9 mouse cellular contexts compared by ENCODE assay signal in the genomic region with DNA sequence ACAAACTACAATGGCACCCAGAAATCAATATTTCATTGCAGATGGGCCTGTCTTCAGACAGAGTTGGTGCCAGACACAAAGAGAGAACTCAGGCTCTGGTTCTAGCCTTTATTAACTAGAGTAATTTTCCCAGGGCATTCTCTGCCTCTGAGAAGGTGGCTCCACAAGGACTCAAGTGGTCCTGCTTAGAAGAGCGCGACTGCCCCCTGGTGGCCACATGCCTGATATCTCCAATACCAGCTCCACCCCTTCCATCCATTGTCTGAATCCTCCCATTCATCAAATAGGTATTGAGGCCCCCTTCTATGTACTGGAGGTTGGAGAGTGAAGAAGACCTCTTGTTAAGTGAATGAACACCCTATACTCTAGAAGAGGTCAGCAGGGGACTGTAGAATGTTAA.
DNase-seq lines count a peak whose midpoint lies in the region; TF ChIP-seq lines count a peak whose summit lies in the region.
"Had no signal": no experiment of that assay in that cellular context is flagged by ENCODE, and none has a peak within 500 bp of the region (broad histone marks: within the 10 kb centered on the region; RNA-seq: fewer than 3 reads in every experiment).

No protein-coding gene starts in this region.

- no peaks in the 10 kb centered on the region for H3K4me1 ChIP-seq in bone marrow, adult 2 months (ENCODE audit: control insufficient read depth, insufficient read depth, low read length)
- H3K4me1 ChIP-seq in lung, adult 2 months (ENCODE audit: control insufficient read depth, insufficient read depth, low read length), result no peaks in the 10 kb centered on the region

- WGBS in bone marrow, adult 2 months, result 0% methylated on average over 2 of the region's 2 CpGs
- 3% methylated on average over 2 of the region's 2 CpGs for WGBS in large intestine, adult 2 months
- WGBS in lung, adult 2 months, result 0% methylated on average over 2 of the region's 2 CpGs

- DNase-seq in CD8-positive naive resting alpha-beta T cell, adult 2 months (ENCODE audit: low read depth in 2 of 2, low spot score in 2 of 2), result peak; percentile 28 to 45
- peak; percentile 8 for DNase-seq in fibroblast of lung, adult 2 months (ENCODE audit: low read depth)
- DNase-seq in heart, postnatal 36 days, result peak; percentile 22 to 62
- peak; percentile 14 for DNase-seq in large intestine, adult 2 months (ENCODE audit: low read depth, low spot score)
- peak; percentile 52 for DNase-seq in lung, adult 2 months
- DNase-seq in ovary, postnatal 14 days (ENCODE audit: low spot score), result peak; percentile 70
- DNase-seq in thymus, postnatal 10 days (ENCODE audit: low spot score in 2 of 2), result peak; percentile 11 to 75

- no peak overlapping the region for H3K27ac ChIP-seq in bone marrow, adult 2 months (ENCODE audit: control insufficient read depth, insufficient read depth, low read depth, low read length, poor library complexity)
- H3K27ac ChIP-seq: heart, embryonic 13.5 days had no signal

- no peak for TF ChIP-seq POLR2A in bone marrow, adult 2 months (IDR thresholded peaks at IDR 0.05; ENCODE audit: borderline replicate concordance, control insufficient read depth, low read depth, low read length)
- no peak for TF ChIP-seq POLR2A in lung, adult 2 months (IDR thresholded peaks at IDR 0.05; ENCODE audit: borderline replicate concordance, extremely low read depth, low read depth, low read length)

- intact Hi-C loops in heart, postnatal 36 days (cut with DNase I), result loop anchor here (5.0 kb wide), 1 partner anchor 252 kb away; no protein-coding TSS in a partner anchor

- no peak overlapping the region for H3K4me3 ChIP-seq in bone marrow, adult 2 months (replicated peaks; ENCODE audit: control insufficient read depth, low read depth, low read length)
- H3K4me3 ChIP-seq in lung, adult 2 months (replicated peaks; ENCODE audit: extremely low read depth, low read depth, low read length), result no peak overlapping the region
- H3K4me3 ChIP-seq: heart, embryonic 13.5 days had no signal

- TF ChIP-seq CTCF in bone marrow, adult 2 months (IDR thresholded peaks at IDR 0.05; ENCODE audit: control insufficient read depth, insufficient read depth, low read length), result peak; percentile 68
- peak; percentile 76 for TF ChIP-seq CTCF in lung, adult 2 months (IDR thresholded peaks at IDR 0.05; ENCODE audit: insufficient read depth, low read length)

Comparison
In these comparisons a context has a peak if more than half of its experiments do, and no peak if none do; other contexts are left out.
1. DNase-seq: peak in every context shown above with its lines; median percentile 70 in ovary, postnatal 14 days; 52 in lung, adult 2 months; 43 in thymus, postnatal 10 days; 42 in heart, postnatal 36 days; 36 in CD8-positive naive resting alpha-beta T cell, adult 2 months; 14 in large intestine, adult 2 months; 8 in fibroblast of lung, adult 2 months.